Mouse (Mus musculus): Measurements from ENCODE around the gene Ercc6l2.

Gene Ercc6l2

DNA sequence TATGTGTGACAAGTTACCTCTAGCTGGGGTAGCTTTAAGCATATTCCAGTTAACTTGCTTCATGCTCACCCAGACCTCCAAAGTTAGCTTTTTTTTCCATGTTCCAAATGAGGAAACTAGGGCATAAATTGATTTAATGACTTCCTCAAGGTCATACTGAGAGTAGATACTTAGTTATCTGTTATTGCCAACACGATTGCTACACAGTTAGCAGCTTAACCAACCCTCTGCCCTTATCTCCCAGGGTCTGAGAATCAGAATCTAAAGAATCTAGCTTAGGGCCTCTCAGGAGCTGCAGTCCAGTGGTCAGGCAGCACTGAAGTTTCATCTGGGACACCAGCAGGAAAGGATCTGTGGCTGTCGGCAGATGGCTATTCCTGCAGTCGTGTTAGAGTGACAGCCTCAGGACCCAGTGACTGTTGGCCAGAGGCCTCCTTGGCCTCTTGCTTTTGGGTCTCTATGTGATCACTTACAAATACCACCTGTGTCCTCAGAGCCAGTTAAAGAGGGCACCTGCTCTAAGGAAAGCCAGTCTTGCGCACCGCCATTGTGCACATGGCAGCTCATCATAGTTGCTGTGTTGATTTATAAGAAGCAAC is 115.0 kb downstream of the Ercc6l2 start:
- no peak for DNase-seq (ENCODE audit: inconsistent ontology term)

DNA sequence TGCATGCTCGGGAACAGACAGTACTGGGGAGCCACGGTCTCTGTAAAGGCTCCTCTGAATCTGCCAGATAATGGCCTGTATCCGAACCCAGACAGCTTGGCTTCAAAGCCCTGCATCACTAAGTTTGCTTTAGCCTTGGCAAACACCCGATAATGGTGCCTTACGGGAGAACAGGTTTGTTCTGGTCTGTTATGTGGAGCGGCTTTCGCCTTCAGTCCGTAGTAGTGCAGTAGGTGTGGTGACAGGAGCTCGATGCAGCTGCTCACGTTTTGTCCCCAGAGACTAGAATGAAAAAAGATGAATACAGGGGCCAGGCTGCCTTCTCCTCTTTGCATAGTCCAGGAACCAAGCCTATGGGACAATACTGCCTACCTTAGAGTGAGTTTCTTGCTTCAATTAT is 115.5 kb downstream of the Ercc6l2 start:
- no peak for DNase-seq (ENCODE audit: inconsistent ontology term)

GRCm38 (mm10) chr13:63936369-63936768 is 121.3 kb downstream of the Ercc6l2 start:
- DNase-seq (ENCODE audit: inconsistent ontology term), result no peak

GRCm38 (mm10) chr13:63940257-63940656 is 125.2 kb downstream of the Ercc6l2 start:
- DNase-seq (ENCODE audit: inconsistent ontology term), result no peak

- no peak for DNase-seq (ENCODE audit: inconsistent ontology term)
Measured at GRCm38 (mm10) chr13:63941170-63941569, 126.1 kb downstream of the Ercc6l2 start.

DNA sequence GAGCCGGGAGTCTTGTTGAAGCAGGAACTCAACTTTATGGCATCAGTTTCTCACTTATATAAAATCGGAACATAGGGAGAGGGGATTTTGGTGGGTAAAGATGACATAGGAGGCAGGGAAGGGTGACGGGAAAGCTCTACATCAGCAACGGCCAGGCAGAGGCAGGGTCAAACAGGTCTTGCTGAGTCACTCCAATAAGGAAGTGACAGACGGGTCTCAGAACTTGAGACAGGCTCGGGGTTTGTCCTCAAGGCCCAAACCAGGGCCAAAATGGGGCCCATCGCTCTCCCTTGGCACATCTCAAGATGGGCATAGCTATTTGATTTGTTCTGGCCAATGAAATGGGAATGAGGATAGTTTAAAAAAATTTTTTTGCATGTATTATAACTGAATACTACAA is 128.6 kb downstream of the Ercc6l2 start:
- no peak for DNase-seq (ENCODE audit: inconsistent ontology term)

DNA sequence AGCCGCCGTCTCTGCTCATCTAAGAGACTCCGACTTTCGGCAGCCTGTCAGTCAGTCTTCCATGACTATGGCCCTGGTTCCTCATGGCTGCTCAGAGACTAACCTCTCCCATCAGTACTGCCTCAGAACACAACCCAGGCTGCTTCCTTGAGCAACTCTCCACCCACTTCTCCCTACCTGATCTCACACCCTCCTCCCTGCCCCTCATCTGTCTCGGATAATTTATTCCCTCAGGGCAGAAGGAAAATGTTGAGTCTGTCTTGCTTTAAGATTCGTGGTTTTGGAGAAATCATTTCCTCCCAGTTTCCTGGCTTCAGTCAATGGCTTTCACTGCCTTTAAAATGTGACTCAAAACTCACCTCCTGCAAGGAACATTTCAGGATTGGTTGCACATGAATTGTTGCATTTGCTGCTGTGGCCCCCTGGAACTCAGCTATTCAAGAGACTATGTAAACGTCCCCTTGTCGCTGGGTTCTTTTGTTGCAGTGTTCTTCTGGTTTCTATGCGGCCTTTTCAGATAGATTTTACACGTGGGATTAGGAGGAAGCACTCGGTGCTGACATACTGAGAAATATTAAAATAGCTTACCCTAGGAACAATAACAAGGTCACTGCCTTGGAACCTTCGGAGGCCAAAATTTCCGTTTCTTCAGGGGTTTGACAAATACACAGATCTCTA is 129.4 kb downstream of the Ercc6l2 start:
- no peak for DNase-seq (ENCODE audit: inconsistent ontology term)
